Mouse (Mus musculus): Measurements from ENCODE around the gene Stac3. TPM values are rescaled to one million over a fixed set of nuclear protein-coding genes. Genes with fewer than 3 reads are reported as not detected.

Stac3 gene
- polyA plus RNA-seq (2017; shearing (Covaris generic)): under 1 TPM in 1 of 2 experiments, not detected in 1; 0.11 TPM

GRCm38 (mm10) chr10:127500894-127501893 is at the start of gene Stac3:
Gene Stac3, plus strand, starts transcription at chr10:127501686.

GRCm38 (mm10) chr10:127514764-127515163 is 13.3 kb downstream of the Stac3 start, which contains the start of gene Ndufa4l2:
Gene Ndufa4l2, plus strand, starts transcription at chr10:127514967.

GRCm38 (mm10) chr10:127522088-127522581 is 20.6 kb downstream of the Stac3 start, which contains the start of gene Shmt2:
Gene Shmt2, minus strand, starts transcription at chr10:127522444.

GRCm38 (mm10) chr10:127534036-127534928 is 32.8 kb downstream of the Stac3 start, which contains the start of gene Nxph4:
Gene Nxph4, minus strand, starts transcription at chr10:127534559.

Other genes with a start within 250 kb of the Stac3 start
- under 1 TPM; 0.24 to 0.41 TPM for gene Kif5a, start 238.3 kb upstream of the Stac3 start, polyA plus RNA-seq (2017; shearing (Covaris generic))
- gene Dctn2, start 235.3 kb upstream of the Stac3 start, polyA plus RNA-seq (2017; shearing (Covaris generic)): 100 to 1,000 TPM; 105 to 114 TPM
- gene Mbd6, start 212.7 kb upstream of the Stac3 start, polyA plus RNA-seq (2017; shearing (Covaris generic)): 10 to 100 TPM; 11.3 to 15.3 TPM
- 10 to 100 TPM; 57.3 to 63.3 TPM for gene Mars, start 189.9 kb upstream of the Stac3 start, polyA plus RNA-seq (2017; shearing (Covaris generic))
- 100 to 1,000 TPM; 362 to 364 TPM for gene Arhgap9, start 179.7 kb upstream of the Stac3 start, polyA plus RNA-seq (2017; shearing (Covaris generic))
- gene Gli1, start 159.7 kb upstream of the Stac3 start, polyA plus RNA-seq (2017; shearing (Covaris generic)): 1 to 10 TPM in 1 of 2 experiments, under 1 TPM in 1; 0.57 to 1.0 TPM
- not detected for gene Inhbe, start 147.3 kb upstream of the Stac3 start, polyA plus RNA-seq (2017; shearing (Covaris generic))
- gene Inhbc, start 131.3 kb upstream of the Stac3 start, polyA plus RNA-seq (2017; shearing (Covaris generic)): not detected
- 10 to 100 TPM; 30.9 to 32.7 TPM for gene R3hdm2, start 121.4 kb upstream of the Stac3 start, polyA plus RNA-seq (2017; shearing (Covaris generic))
- under 1 TPM in 1 of 2 experiments, not detected in 1; 0.41 TPM for gene Ndufa4l2, start 13.3 kb downstream of the Stac3 start, polyA plus RNA-seq (2017; shearing (Covaris generic))
- gene Shmt2, start 20.8 kb downstream of the Stac3 start, polyA plus RNA-seq (2017; shearing (Covaris generic)): 10 to 100 TPM; 62.8 to 70.2 TPM
- not detected for gene Nxph4, start 32.9 kb downstream of the Stac3 start, polyA plus RNA-seq (2017; shearing (Covaris generic))
- gene Lrp1, start 119.5 kb downstream of the Stac3 start, polyA plus RNA-seq (2017; shearing (Covaris generic)): 1 to 10 TPM in 1 of 2 experiments, under 1 TPM in 1; 0.76 to 2.4 TPM
- 100 to 1,000 TPM; 127 to 180 TPM for gene Stat6, start 141.3 kb downstream of the Stac3 start, polyA plus RNA-seq (2017; shearing (Covaris generic))
- 1 to 10 TPM; 5.5 to 6.7 TPM for gene Nemp1, start 165.2 kb downstream of the Stac3 start, polyA plus RNA-seq (2017; shearing (Covaris generic))
- 10 to 100 TPM; 31.4 to 62.9 TPM for gene Nab2, start 166.9 kb downstream of the Stac3 start, polyA plus RNA-seq (2017; shearing (Covaris generic))
- gene Myo1a, start 203.5 kb downstream of the Stac3 start, polyA plus RNA-seq (2017; shearing (Covaris generic)): not detected
- gene Tac2, start 222.8 kb downstream of the Stac3 start, polyA plus RNA-seq (2017; shearing (Covaris generic)): not detected
- gene Zbtb39, start 237.9 kb downstream of the Stac3 start, polyA plus RNA-seq (2017; shearing (Covaris generic)): under 1 TPM; 0.17 to 0.36 TPM